Mouse (Mus musculus) heart, adult 2 months (tissue): ENCODE measurements around the gene Adamtsl1.

Source experiments
- CTCF ChIP-seq: fragments of 200-600 bp; IDR thresholded peaks from 2 replicates; pipeline ENCODE4 v1.8.1; 2022; ENCODE audit warnings: antibody characterized with exemption, mild to moderate bottlenecking, moderate library complexity
- POLR2A ChIP-seq: fragments of 200-500 bp; IDR thresholded peaks from 2 replicates; pipeline ENCODE4 v1.6.1; 2011; ENCODE audit warnings: mild to moderate bottlenecking, low read depth, low read length, control low read depth; ENCODE audit not compliant: insufficient read depth

DNA sequence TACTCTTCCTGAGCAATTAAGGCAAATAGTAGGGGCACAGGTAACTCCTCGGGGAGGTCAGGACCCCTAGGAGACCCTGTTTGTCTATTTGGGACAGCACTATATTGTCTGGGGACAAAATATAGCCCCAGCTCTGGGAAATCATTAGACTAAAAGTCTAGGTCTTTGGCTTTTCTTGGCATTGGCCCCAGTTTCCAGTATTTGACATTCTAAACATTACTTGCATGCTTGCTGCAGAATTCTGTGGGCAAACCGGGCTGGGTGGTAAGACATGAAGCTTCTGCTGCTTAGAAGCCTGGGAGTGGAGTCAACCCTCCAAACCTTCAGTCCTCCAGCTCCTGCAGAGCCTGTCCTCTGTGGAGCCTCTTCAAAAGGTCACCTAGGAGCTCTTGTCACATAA is 869.2 kb downstream of the Adamtsl1 start:
- no peak for TF ChIP-seq CTCF
- no peak for TF ChIP-seq POLR2A
